1 mouse cellular context compared by ENCODE assay signal in genomic region chr5:21826370-21826769, GRCm38 (mm10).
TF ChIP-seq lines count a peak whose summit lies in the region.

No protein-coding gene starts in this region.

TF ChIP-seq in CH12.LX, 34 proteins besides CTCF, POLR2A, EP300 and RAD21:
- TF ChIP-seq USF1 (IDR thresholded peaks at IDR 0.05; ENCODE audit: low read depth, low read length) = no peak
- no peak for TF ChIP-seq ZKSCAN1 (IDR thresholded peaks at IDR 0.05; ENCODE audit: borderline replicate concordance, low read depth, low read length)
- TF ChIP-seq UBTF (IDR thresholded peaks at IDR 0.05; ENCODE audit: low read depth, low read length) = no peak
- no peak for TF ChIP-seq SMC3 (IDR thresholded peaks at IDR 0.05; ENCODE audit: low read depth, low read length)
- TF ChIP-seq TCF12 (IDR thresholded peaks at IDR 0.05; ENCODE audit: low read depth, low read length) = no peak
- no peak for TF ChIP-seq HCFC1 (IDR thresholded peaks at IDR 0.05; ENCODE audit: low read depth, low read length)
- no peak for TF ChIP-seq KAT2A (IDR thresholded peaks at IDR 0.05; ENCODE audit: insufficient replicate concordance, low read length)
- TF ChIP-seq JUN (IDR thresholded peaks at IDR 0.05; ENCODE audit: insufficient read depth, low read depth, low read length) = no peak
- no peak for TF ChIP-seq IRF4 (IDR thresholded peaks at IDR 0.05; ENCODE audit: low read depth, low read length)
- TF ChIP-seq NRF1 (IDR thresholded peaks at IDR 0.05; ENCODE audit: low read depth, low read length) = no peak
- TF ChIP-seq JUND (conservative IDR thresholded peaks at IDR 0.05; ENCODE audit: low read depth, low read length) = no peak
- TF ChIP-seq BHLHE40 (IDR thresholded peaks at IDR 0.05; ENCODE audit: low read depth, low read length) = no peak
